Mouse (Mus musculus): ENCODE measurements around the gene Foxo1. TPM values are rescaled to one million over a fixed set of nuclear protein-coding genes. Genes with fewer than 3 reads are reported as not detected.

Foxo1 gene
- total and polyA plus RNA-seq, 3 experiments = 0.31 to 2.5 TPM; not detected in 1

DNA sequence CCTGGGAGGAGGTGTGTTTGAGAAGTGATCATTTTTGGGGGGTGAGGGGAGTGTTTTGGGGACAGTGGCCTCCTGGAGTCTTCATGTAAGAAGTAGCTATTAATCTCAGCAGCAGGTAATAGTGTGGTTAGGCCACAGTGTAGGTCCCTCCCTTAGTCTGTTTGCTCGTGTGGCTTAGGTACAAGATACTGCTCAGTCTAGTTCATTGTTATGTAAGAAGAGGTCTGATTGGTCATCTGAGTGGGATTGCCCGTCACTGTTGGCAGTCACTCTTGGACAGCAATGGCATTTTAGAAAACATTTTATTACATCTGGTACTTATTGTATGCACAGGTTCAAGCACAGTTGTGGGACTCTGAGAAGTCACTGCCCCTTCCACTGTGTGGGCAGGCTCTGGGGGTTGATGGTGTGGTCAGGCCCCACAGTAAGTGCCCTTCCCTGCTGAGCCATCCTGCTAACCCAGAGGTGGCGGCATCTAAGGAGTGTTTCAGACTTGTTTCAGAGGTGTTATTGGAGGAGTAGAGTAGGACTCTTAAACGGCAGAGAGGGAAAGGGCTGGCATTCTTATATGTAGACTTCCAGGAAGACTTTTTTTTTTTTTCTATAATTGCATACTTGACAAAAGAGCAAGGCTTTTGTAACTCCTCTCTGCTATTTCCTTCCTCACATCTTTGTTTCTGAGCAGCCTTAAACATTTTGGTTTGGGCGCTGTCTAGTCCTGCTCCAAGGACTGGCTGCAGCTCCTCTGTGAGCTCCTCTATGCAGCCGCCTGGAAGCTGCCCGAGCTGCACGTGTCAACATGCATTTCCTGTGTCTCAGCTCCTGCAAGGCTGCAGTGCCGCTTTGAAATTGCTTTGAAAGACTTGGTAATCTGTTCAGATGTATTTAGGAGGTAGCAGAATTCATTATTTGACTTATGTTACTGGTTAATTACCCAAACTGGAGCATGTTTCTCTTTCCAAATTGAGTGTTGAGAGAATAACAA lies 54.6 kb downstream of the Foxo1 start:
- no peaks in the 10 kb centered on the region for H3K79me2 ChIP-seq (ENCODE audit: control insufficient read depth, insufficient read depth, low read length, poor library complexity)
- H3K9ac ChIP-seq (ENCODE audit: control insufficient read depth, low read depth, low read length, poor library complexity, severe bottlenecking) = no peak overlapping the region
- no peak overlapping the region for H3K27ac ChIP-seq (ENCODE audit: control insufficient read depth, low read depth, low read length)
- DNase-seq (ENCODE audit: low read depth, low spot score) = no peak
- TF ChIP-seq HCFC1 (IDR thresholded peaks at IDR 0.05; ENCODE audit: low read depth, low read length) = no peak
- TF ChIP-seq MXI1 (IDR thresholded peaks at IDR 0.05; ENCODE audit: low read depth, low read length) = no peak
- TF ChIP-seq GABPA (IDR thresholded peaks at IDR 0.05; ENCODE audit: low read depth, low read length) = no peak
- TF ChIP-seq MAFK (IDR thresholded peaks at IDR 0.05; ENCODE audit: borderline replicate concordance, low read depth, low read length) = no peak
- no peak overlapping the region for H3K4me3 ChIP-seq (ENCODE audit: control insufficient read depth in 1 of 2, insufficient read depth in 1 of 2, low read depth in 2 of 2, low read length in 2 of 2)
- H3K36me3 ChIP-seq (ENCODE audit: control insufficient read depth in 1 of 2, insufficient read depth in 2 of 2, low read length in 2 of 2) = no peaks in the 10 kb centered on the region
- H3K9me3 ChIP-seq (replicated peaks; ENCODE audit: insufficient read depth, low read length) = no peaks in the 10 kb centered on the region
- H3K4me1 ChIP-seq (ENCODE audit: control insufficient read depth in 1 of 2, insufficient read depth in 2 of 2, low read length in 2 of 2) = no peaks in the 10 kb centered on the region
- no peaks in the 10 kb centered on the region for H3K27me3 ChIP-seq (ENCODE audit: control insufficient read depth in 1 of 2, insufficient read depth in 2 of 2, low read length in 2 of 2)

DNA sequence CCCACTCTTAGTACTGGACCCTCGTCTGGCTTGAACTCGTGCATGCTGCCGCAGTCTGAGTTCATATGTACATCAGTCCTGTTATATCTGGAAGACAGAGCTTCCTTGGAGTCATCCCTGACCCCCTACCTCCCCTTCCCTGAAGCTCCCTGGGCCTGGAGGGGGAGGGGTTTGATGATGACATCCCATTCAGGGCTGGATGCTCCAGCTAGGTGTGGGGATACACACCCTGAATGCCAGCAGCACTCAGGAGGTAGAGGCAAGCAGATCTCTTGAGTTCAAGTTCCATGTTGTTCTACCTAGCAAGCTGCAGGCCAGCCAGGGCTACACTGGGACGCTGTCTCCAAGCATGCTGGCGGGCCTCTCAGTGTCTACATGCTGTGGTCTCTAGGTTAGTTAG lies 56.9 kb downstream of the Foxo1 start:
- no peak for TF ChIP-seq ZC3H11A (IDR thresholded peaks at IDR 0.05; ENCODE audit: low read depth, low read length)
- TF ChIP-seq GATA1 (IDR thresholded peaks at IDR 0.05; ENCODE audit: low read depth, low read length) = no peak
- no peak for TF ChIP-seq CHD2 (IDR thresholded peaks at IDR 0.05; ENCODE audit: low read length)
- TF ChIP-seq POLR2A (IDR thresholded peaks at IDR 0.05; ENCODE audit: control insufficient read depth in 1 of 2, insufficient read depth in 1 of 2, low read depth in 1 of 2, low read length in 2 of 2, poor library complexity in 1 of 2) = no peak
- no peak for TF ChIP-seq USF2 (IDR thresholded peaks at IDR 0.05; ENCODE audit: borderline replicate concordance in 1 of 2, insufficient read depth in 1 of 2, low read depth in 1 of 2, low read length in 2 of 2)
- TF ChIP-seq RAD21 (IDR thresholded peaks at IDR 0.05; ENCODE audit: low read depth, low read length) = no peak
- TF ChIP-seq POLR2AphosphoS2 (IDR thresholded peaks at IDR 0.05; ENCODE audit: low read length) = no peak
- TF ChIP-seq MYB (IDR thresholded peaks at IDR 0.05; ENCODE audit: low read depth, low read length) = no peak
- no peak for TF ChIP-seq POLR2AphosphoS5 (IDR thresholded peaks at IDR 0.05; ENCODE audit: borderline replicate concordance, low read depth, low read length)
- no peak for TF ChIP-seq HCFC1 (IDR thresholded peaks at IDR 0.05; ENCODE audit: low read depth, low read length)
- no peak for TF ChIP-seq GABPA (IDR thresholded peaks at IDR 0.05; ENCODE audit: low read depth, low read length)
- no peak for TF ChIP-seq MAFK (IDR thresholded peaks at IDR 0.05; ENCODE audit: borderline replicate concordance, low read depth, low read length)
- no peak for TF ChIP-seq MXI1 (IDR thresholded peaks at IDR 0.05; ENCODE audit: low read depth, low read length)
- TF ChIP-seq RCOR1 (IDR thresholded peaks at IDR 0.05; ENCODE audit: low read depth, low read length) = no peak
- TF ChIP-seq CTCF (IDR thresholded peaks at IDR 0.05 in 2 of 3, conservative IDR thresholded peaks at IDR 0.05 in 1 of 3; ENCODE audit: control insufficient read depth in 1 of 3, insufficient read depth in 1 of 3, low read depth in 2 of 3, low read length in 3 of 3, poor library complexity in 1 of 3, severe bottlenecking in 1 of 3) = no peak
- no peak for TF ChIP-seq JUND (IDR thresholded peaks at IDR 0.05; ENCODE audit: low read depth, low read length)
- no peak for TF ChIP-seq MAZ (IDR thresholded peaks at IDR 0.05; ENCODE audit: low read depth, low read length)
- DNase-seq (ENCODE audit: low read depth, low spot score) = no peak
- Histone ChIP-seq H3K9me3 (replicated peaks; ENCODE audit: insufficient read depth, low read length) (no peaks in the 10 kb centered on the region), H3K9ac (ENCODE audit: control insufficient read depth, low read depth, low read length, poor library complexity, severe bottlenecking) (no peak overlapping the region), H3K27me3 (ENCODE audit: control insufficient read depth in 1 of 2, insufficient read depth in 2 of 2, low read length in 2 of 2) (no peaks in the 10 kb centered on the region), H3K36me3 (ENCODE audit: control insufficient read depth in 1 of 2, insufficient read depth in 2 of 2, low read length in 2 of 2) (no peaks in the 10 kb centered on the region), H3K27ac (ENCODE audit: control insufficient read depth, low read depth, low read length) (no peak overlapping the region), H3K4me1 (ENCODE audit: control insufficient read depth in 1 of 2, insufficient read depth in 2 of 2, low read length in 2 of 2) (no peaks in the 10 kb centered on the region), H3K79me2 (ENCODE audit: control insufficient read depth, insufficient read depth, low read length, poor library complexity) (no peaks in the 10 kb centered on the region), H3K4me3 (ENCODE audit: control insufficient read depth in 1 of 2, insufficient read depth in 1 of 2, low read depth in 2 of 2, low read length in 2 of 2) (no peak overlapping the region)
